Comparison of ENCODE assay signal across 8 mouse cellular contexts in the genomic region with DNA sequence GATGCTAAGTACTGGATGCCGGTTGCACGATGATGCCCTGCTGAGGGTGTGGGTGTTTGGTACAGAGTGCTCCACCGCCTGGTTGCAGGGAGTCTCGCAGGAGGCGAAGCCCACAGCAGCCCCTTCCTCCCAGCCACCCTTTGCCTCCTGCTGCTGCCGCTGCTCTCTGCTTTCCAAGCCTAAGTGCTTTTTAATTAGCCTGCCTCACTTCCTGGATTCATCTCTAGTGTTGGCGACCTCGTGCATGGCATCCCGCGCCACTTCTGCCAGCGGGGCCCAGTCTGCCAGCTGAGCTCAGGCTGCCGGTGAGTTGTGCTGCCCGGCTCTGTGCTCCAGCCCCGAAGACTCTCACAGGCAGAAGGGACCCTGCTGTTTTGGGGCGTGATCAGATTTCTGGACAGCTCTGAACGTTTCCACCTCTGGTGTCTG.
DNase-seq lines count a peak whose midpoint lies in the region; ATAC-seq and TF ChIP-seq lines count a peak whose summit lies in the region.

No protein-coding gene starts in this region.

- peaks cover 6% of the 10 kb centered on the region; the same call in 1 of the 2 replicates for H3K27me3 ChIP-seq in E14TG2a.4 (ENCODE audit: insufficient read depth, low read length)
- no peaks in the 10 kb centered on the region for H3K27me3 ChIP-seq in embryonic facial prominence, embryonic 15.5 days
- no peaks in the 10 kb centered on the region for H3K27me3 ChIP-seq in hindbrain, embryonic 12.5 days
- H3K27me3 ChIP-seq in limb, embryonic 14.5 days (ENCODE audit: control insufficient read depth, insufficient read depth, low read length) = no peaks in the 10 kb centered on the region

- peak; percentile 9 for DNase-seq in adrenal gland, postnatal 14 days
- DNase-seq in adrenal gland, postnatal 36 days = no peak
- DNase-seq in limb, embryonic 14.5 days (ENCODE audit: low spot score) = no peak
- DNase-seq in retina, postnatal 1 day = peak; percentile 79
- no peak for DNase-seq in urinary bladder, adult 2 months (ENCODE audit: low spot score)

- ATAC-seq in embryonic facial prominence, embryonic 15.5 days (ENCODE audit: insufficient number of reproducible peaks, low FRiP score, low TSS enrichment, low read depth) = peak; percentile 67
- peak; percentile 89 for ATAC-seq in hindbrain, embryonic 12.5 days (ENCODE audit: low FRiP score)
- ATAC-seq in limb, embryonic 14.5 days (ENCODE audit: low FRiP score, low read depth) = peak; percentile 55

- H3K4me3 ChIP-seq in E14TG2a.4 (replicated peaks; ENCODE audit: low read length) = peak overlapping the region; percentile 63
- H3K4me3 ChIP-seq in embryonic facial prominence, embryonic 15.5 days (replicated peaks) = peak overlapping the region; percentile 31
- peak overlapping the region; percentile 24 for H3K4me3 ChIP-seq in hindbrain, embryonic 12.5 days
- peak overlapping the region; percentile 27 for H3K4me3 ChIP-seq in limb, embryonic 14.5 days (replicated peaks; ENCODE audit: low read length)

- 2% methylated on average over 16 of the region's 16 CpGs for WGBS in embryonic facial prominence, embryonic 15.5 days
- 4% methylated on average over 16 of the region's 16 CpGs for WGBS in hindbrain, embryonic 12.5 days
- WGBS in limb, embryonic 14.5 days = 4% methylated on average over 14 of the region's 16 CpGs

- H3K36me3 ChIP-seq in E14TG2a.4 (ENCODE audit: insufficient read depth, low read length) = no peaks in the 10 kb centered on the region
- no peaks in the 10 kb centered on the region for H3K36me3 ChIP-seq in embryonic facial prominence, embryonic 15.5 days
- H3K36me3 ChIP-seq in hindbrain, embryonic 12.5 days = no peaks in the 10 kb centered on the region
- no peaks in the 10 kb centered on the region for H3K36me3 ChIP-seq in limb, embryonic 14.5 days (ENCODE audit: control insufficient read depth, insufficient read depth, low read length)

- no peaks in the 10 kb centered on the region; the same call in 1 of the 2 replicates for H3K4me1 ChIP-seq in E14TG2a.4 (replicated peaks; ENCODE audit: low read depth, low read length)
- H3K4me1 ChIP-seq in embryonic facial prominence, embryonic 15.5 days = peaks cover 8% of the 10 kb centered on the region
- peaks cover 9% of the 10 kb centered on the region for H3K4me1 ChIP-seq in hindbrain, embryonic 12.5 days
- no peaks in the 10 kb centered on the region for H3K4me1 ChIP-seq in limb, embryonic 14.5 days (ENCODE audit: control insufficient read depth, insufficient read depth, low read length)

- peaks cover 23% of the 10 kb centered on the region for H3K9me3 ChIP-seq in E14TG2a.4 (ENCODE audit: low read length)
- no peaks in the 10 kb centered on the region for H3K9me3 ChIP-seq in embryonic facial prominence, embryonic 15.5 days (replicated peaks)
- no peaks in the 10 kb centered on the region for H3K9me3 ChIP-seq in hindbrain, embryonic 12.5 days (replicated peaks)
- no peaks in the 10 kb centered on the region for H3K9me3 ChIP-seq in limb, embryonic 14.5 days (ENCODE audit: control insufficient read depth, low read length)

- TF ChIP-seq POLR2A in limb, embryonic 14.5 days (IDR thresholded peaks at IDR 0.05; ENCODE audit: borderline replicate concordance, extremely low read depth, insufficient read depth, insufficient read length) = no peak

- no peak overlapping the region for H3K27ac ChIP-seq in embryonic facial prominence, embryonic 15.5 days (replicated peaks)
- no peak overlapping the region for H3K27ac ChIP-seq in hindbrain, embryonic 12.5 days
- H3K27ac ChIP-seq in limb, embryonic 14.5 days (replicated peaks; ENCODE audit: low read depth, low read length) = no peak overlapping the region

- TF ChIP-seq CTCF in E14TG2a.4 (conservative IDR thresholded peaks at IDR 0.05; ENCODE audit: low read length) = no peak

- H3K4me2 ChIP-seq in embryonic facial prominence, embryonic 15.5 days (replicated peaks) = peak overlapping the region; percentile 52
- peak overlapping the region; percentile 53 for H3K4me2 ChIP-seq in hindbrain, embryonic 12.5 days (replicated peaks)
- peak overlapping the region; percentile 50 for H3K4me2 ChIP-seq in limb, embryonic 14.5 days (replicated peaks; ENCODE audit: low read depth, low read length, severe bottlenecking)

- no peak overlapping the region for H3K9ac ChIP-seq in embryonic facial prominence, embryonic 15.5 days
- H3K9ac ChIP-seq in hindbrain, embryonic 12.5 days = peak overlapping the region; percentile 38; the same call in 1 of the 2 replicates
- peak overlapping the region; percentile 44 for H3K9ac ChIP-seq in limb, embryonic 14.5 days (ENCODE audit: low read depth, low read length, severe bottlenecking)

Comparison
In these comparisons a context has a peak if more than half of its experiments do, and no peak if none do; other contexts are left out.
1. DNase-seq: peak in adrenal gland, postnatal 14 days (single experiment) and retina, postnatal 1 day (single experiment); none in adrenal gland, postnatal 36 days (0 of 2), limb, embryonic 14.5 days (single experiment) and urinary bladder, adult 2 months (single experiment).
2. Peak in every context shown above with its lines, with median percentiles within 50 percentile points of each other: H3K4me3 ChIP-seq, ATAC-seq and H3K4me2 ChIP-seq.